Mouse (Mus musculus): ENCODE results near the gene Lrrfip1.

DNA sequence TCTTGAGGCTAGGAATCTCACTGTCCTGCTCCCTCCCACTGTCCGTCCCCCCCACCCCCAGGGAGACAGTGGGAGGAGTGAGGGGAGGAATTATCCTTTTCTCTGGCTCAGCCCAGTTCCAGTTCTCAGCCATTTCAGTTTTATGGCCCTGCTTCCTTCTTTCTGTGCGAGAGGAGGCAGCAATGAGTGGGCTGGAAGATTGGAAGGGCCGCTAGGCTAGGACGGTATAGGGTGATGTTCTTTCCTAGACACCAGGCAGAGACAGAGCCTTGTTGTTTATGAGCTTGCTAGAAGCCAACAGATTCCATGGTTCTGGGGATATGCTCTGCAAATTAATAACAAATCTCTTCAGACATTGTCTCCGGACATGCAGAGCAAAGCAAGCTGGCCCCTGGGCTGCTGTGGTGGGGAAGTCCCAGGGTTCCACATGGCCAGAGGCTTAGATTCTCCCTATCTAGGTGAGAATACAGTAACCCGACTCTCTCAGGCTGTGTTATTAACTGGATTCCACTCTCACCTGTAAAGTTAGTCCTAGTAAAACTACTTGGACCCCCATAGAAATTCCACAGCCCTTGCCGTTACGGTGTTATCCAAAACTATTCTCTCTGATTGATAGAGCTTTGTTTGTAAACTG, 53.0 kb downstream of the Lrrfip1 start:
- TF ChIP-seq CTCF (IDR thresholded peaks at IDR 0.05; ENCODE audit: extremely low read depth, insufficient read depth, insufficient read length, insufficient replicate concordance): no peak
- no peak for TF ChIP-seq POLR2A (IDR thresholded peaks at IDR 0.05; ENCODE audit: low read depth, low read length)

Measured in spleen, adult 2 months (tissue).